Mouse (Mus musculus): ENCODE results near the gene Zmiz2. TPM values are rescaled to one million over a fixed set of nuclear protein-coding genes. Genes with fewer than 3 reads are reported as not detected.
"Not testable (repeated sequence)": the region's sequence is repeated elsewhere in the genome, so short reads cannot be mapped to it uniquely, and the experiment has no call there.

The Zmiz2 gene
- polyA plus RNA-seq, 1 experiment from 2014 or later, result 22.6 TPM

DNA sequence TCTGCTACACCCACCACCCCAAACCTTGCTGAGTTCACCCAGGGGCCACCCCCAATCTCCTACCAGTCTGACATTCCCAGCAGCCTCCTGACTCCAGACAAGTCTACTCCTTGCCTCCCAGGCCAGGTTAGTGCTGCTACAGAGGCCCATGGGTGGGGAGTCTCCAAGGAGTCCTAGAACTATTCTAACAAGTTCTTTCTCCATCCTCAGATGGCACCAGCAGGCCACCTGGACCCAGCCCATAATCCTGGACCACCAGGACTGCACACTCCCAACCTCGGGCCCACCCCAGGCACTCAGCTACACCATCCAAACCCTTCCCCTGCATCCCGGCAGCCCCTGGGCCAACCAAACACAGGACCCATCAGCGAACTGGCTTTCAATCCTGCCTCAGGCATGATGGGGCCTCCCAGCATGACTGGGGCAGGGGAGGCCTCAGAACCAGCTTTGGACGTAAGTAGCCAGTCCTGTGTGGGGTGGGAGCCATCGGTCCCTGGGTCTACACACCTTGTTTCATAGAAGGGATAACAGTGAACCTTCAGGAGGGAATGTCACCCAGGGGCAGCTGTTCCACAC is 15.0 kb downstream of the Zmiz2 start:
- H3K36me3 ChIP-seq, result peaks cover 75% of the 10 kb centered on the region
- peaks cover 9% of the 10 kb centered on the region for H3K4me1 ChIP-seq
- H3K4me3 ChIP-seq, result no peak overlapping the region
- H3K9ac ChIP-seq (replicated peaks), result no peak overlapping the region
- H3K9me3 ChIP-seq, result no peaks in the 10 kb centered on the region
- no peak overlapping the region for H3K27ac ChIP-seq (replicated peaks)
- no peak for ATAC-seq (ENCODE audit: low FRiP score, low read depth)
- H3K27me3 ChIP-seq, result no peaks in the 10 kb centered on the region
- H3K4me2 ChIP-seq (replicated peaks), result no peak overlapping the region
- WGBS, result 91% methylated on average over 5 of the region's 5 CpGs

DNA sequence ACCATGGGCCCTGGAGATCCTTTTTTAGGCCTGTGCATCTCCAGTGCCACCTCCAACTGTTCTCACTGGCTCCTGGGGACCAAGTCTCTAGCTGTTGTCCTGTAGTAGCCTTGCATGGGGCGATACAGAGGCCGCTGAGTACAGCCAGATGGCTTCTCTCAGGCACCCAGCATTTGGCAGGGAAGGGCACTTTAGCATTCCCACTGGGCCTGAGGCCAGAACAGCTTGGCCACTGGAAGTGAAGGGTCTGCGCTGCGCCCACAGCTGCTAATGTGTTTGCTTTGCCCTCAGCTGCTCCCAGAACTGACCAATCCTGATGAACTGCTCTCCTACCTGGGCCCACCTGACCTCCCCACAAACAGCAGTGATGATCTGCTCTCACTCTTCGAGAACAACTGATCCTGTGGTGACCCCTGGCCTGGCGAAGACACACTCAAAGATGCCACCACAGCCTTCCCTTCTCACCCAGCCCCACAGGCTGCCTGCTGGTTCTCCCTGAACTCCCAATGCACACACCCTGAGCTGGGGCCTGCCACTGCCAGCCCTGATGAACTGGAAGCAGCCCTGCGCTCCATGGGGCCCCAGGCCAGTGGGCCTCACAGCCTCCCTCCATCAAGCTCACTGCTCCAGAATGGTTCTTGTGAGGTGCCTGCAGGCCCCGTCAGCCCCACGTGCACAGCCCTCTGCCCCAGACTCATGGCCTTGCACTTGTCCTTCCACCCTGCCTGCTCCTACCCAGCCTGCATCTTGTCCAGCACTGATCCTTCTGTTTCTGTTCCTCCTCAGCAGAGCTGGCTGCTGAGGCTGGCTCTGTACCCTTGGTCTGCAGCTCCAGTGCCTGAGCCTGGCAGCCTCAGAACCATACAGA is 16.1 kb downstream of the Zmiz2 start:
- Histone ChIP-seq H3K27ac (replicated peaks) (peak overlapping the region; percentile 60; the same call in 1 of the 2 replicates), H3K4me3 (no peak overlapping the region), H3K4me2 (replicated peaks) (no peak overlapping the region), H3K36me3 (peaks cover 65% of the 10 kb centered on the region), H3K4me1 (peaks cover 9% of the 10 kb centered on the region), H3K9me3 (no peaks in the 10 kb centered on the region), H3K9ac (replicated peaks) (no peak overlapping the region), H3K27me3 (no peaks in the 10 kb centered on the region)
- WGBS, result 96% methylated on average over 9 of the region's 9 CpGs
- ATAC-seq (ENCODE audit: low FRiP score, low read depth), result no peak

DNA sequence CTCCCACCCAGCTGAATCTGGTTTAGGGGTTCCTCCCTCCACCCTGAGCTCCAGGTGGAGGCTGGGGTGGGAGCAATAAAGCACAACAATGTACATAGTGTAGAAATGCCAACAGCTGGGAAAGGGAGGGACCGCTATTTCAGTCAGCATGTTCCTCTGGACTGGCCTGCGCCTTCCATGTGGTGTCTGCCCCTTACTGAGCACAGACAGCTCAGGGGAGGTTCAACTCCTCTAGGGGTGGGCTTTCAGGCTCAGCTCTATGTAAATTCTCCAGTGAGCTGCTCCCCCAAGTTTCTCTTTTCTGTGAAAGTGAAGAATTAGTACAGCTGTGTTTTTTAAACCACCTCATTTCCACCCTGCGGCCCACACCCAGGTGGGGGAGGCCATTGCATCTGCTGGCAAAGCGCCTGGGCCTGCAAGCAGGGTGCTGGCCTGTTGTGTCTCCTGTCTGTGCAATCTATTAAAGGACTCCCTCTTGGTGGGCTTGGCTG is 16.8 kb downstream of the Zmiz2 start:
- H3K9me3 ChIP-seq, result no peaks in the 10 kb centered on the region
- WGBS, result 85% methylated on average over 4 of the region's 4 CpGs
- no peak for ATAC-seq (ENCODE audit: low FRiP score, low read depth)
- no peak overlapping the region for H3K4me2 ChIP-seq (replicated peaks)
- no peak overlapping the region for H3K9ac ChIP-seq (replicated peaks)
- H3K4me3 ChIP-seq, result no peak overlapping the region
- H3K4me1 ChIP-seq, result peaks cover 9% of the 10 kb centered on the region
- H3K36me3 ChIP-seq, result peaks cover 58% of the 10 kb centered on the region
- no peaks in the 10 kb centered on the region for H3K27me3 ChIP-seq
- peak overlapping the region; percentile 60 for H3K27ac ChIP-seq (replicated peaks)

DNA sequence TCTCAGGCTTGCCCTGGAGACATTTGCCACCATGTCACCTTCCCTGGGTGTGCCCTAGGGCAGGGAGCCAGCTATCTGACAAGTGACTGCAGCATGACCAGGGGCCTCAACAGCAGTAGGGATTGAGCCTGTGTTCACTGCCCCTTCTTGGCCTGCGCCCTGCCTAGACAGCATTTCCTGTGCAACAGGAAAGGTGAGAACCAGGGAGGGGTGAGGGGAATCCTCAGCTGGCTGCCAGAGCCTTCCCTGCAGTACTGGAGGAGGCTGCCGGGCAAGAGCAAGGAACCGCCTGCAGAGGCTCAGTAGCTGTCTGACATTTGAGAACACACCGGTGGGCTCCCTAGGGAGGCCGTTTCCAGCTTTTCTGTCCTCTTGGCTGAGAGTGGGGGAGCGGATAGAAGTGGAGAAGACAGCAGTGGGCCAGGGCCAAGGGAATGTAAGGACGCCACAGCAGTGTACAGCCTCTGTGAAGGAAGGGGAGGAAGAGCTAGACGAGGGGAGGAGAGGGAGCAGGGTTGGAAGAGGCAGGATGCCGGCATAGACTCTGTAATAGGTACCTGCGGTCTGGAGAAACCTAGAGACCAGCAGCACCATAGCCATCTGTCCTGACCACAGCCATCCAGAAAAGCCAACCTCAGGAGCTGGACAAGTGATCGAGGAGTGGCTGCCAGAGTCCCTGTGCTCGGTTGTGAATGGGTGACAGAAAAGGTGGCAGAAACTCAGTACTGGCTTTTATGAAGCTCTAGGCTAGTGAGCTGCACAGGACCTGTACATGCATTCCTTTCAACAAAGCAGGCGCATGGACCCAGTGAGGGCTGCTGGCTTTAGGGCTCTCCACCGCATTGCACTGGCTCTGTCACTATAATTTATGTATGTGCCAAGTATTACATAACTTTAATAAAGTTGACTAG is 17.6 kb downstream of the Zmiz2 start:
- Histone ChIP-seq H3K36me3 (peaks cover 50% of the 10 kb centered on the region), H3K27me3 (no peaks in the 10 kb centered on the region), H3K4me3 (no peak overlapping the region), H3K27ac (replicated peaks) (peak overlapping the region; percentile 60), H3K9me3 (no peaks in the 10 kb centered on the region), H3K4me2 (replicated peaks) (no peak overlapping the region), H3K9ac (replicated peaks) (peak overlapping the region; percentile 31), H3K4me1 (peaks cover 9% of the 10 kb centered on the region)
- 0 out of 2 replicates have a peak, but pooled peaks have one; percentile 5 for ATAC-seq (ENCODE audit: low FRiP score, low read depth)
- 51% methylated on average over 14 of the region's 14 CpGs for WGBS

DNA sequence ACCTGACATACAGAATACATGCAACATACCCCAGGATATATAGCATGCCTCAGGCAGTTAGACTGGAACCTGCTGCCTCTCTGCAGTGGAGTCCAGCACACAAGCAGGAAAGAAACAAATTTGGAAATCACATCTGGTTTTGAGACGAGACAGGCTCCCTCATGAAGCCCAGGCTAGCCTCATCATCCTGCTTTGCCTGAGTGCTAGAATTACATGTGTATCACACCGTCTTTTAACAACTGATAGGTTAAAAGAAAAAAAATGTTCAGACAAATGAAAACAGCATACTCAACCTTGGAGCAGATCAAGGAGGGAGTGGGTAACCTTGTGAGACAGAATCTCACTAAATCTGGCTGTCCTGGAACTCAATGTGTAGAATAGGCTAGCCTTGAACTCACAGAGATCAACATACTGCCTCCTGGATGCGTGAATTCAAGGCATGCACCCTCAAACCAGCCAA is 18.3 kb downstream of the Zmiz2 start:
- H3K4me3 ChIP-seq, result no peak overlapping the region
- no peak overlapping the region for H3K27ac ChIP-seq (replicated peaks)
- H3K4me1 ChIP-seq, result peaks cover 9% of the 10 kb centered on the region
- no peaks in the 10 kb centered on the region for H3K27me3 ChIP-seq
- ATAC-seq (ENCODE audit: low FRiP score, low read depth), result 0 out of 2 replicates have a peak, but pooled peaks have one; percentile 1
- H3K4me2 ChIP-seq (replicated peaks), result no peak overlapping the region
- H3K9ac ChIP-seq (replicated peaks), result no peak overlapping the region
- 83% methylated on average over 3 of the region's 3 CpGs for WGBS
- H3K9me3 ChIP-seq, result no peaks in the 10 kb centered on the region
- peaks cover 43% of the 10 kb centered on the region for H3K36me3 ChIP-seq

DNA sequence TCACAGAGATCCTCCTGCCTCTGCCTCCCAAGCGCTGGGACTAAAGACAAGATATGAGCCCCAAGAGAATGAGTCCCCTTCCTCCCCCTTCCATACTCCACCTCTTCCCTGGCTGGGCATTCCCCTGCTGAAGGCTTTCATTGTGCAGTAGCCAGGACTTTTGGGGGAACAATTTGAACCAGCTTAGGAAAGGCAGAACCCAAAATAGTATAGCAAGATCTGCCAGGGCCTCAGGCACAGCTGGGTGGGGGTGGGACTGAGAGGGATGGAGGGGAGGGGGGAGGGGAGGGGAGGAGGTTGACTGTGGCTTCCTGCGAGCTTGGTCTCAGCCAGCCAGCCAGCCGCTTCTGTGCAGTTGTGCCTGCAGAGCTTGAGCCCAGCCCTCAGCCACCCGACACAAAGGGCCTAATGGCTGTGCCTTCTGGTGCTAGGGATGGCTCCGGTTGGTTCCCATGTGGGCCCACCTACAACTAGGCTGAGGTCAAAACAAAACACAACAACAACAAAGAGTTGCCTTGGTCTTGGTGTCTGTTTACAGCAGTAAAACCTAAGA is 21.3 kb downstream of the Zmiz2 start:
- WGBS, result 56% methylated on average over 5 of the region's 5 CpGs
- Histone ChIP-seq H3K4me1 (peaks cover 13% of the 10 kb centered on the region), H3K4me2 (replicated peaks) (no peak overlapping the region), H3K9me3 (no peaks in the 10 kb centered on the region), H3K9ac (replicated peaks) (no peak overlapping the region), H3K27ac (replicated peaks) (no peak overlapping the region), H3K36me3 (peaks cover 13% of the 10 kb centered on the region), H3K27me3 (no peaks in the 10 kb centered on the region), H3K4me3 (no peak overlapping the region)
- ATAC-seq (ENCODE audit: low FRiP score, low read depth), result no peak

DNA sequence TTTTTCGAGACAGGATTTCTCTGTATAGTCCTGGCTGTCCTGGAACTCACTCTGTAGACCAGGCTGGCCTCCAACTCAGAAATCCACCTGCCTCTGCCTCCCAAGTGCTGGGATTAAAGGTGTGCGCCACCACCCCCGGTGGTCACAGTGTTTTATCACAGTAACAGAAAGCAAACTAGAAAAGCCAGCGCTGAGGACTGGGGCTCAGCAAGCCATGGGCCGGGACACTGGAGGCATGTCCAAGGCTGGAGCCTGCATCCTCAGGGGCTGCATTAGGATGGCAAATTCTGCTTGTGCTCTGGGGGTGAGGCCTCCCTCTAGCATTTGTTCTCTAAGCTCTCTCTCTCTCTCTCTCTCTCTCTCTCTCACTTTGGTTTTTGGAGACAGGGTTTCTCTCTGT is 21.9 kb downstream of the Zmiz2 start:
- H3K27ac ChIP-seq (replicated peaks); H3K27me3 ChIP-seq; H3K9ac ChIP-seq (replicated peaks); H3K36me3 ChIP-seq; H3K4me3 ChIP-seq; H3K4me2 ChIP-seq (replicated peaks); ATAC-seq (ENCODE audit: low FRiP score, low read depth); H3K9me3 ChIP-seq: not testable (repeated sequence)
- peaks cover 12% of the 10 kb centered on the region for H3K4me1 ChIP-seq
- 93% methylated on average over 5 of the region's 5 CpGs for WGBS

DNA sequence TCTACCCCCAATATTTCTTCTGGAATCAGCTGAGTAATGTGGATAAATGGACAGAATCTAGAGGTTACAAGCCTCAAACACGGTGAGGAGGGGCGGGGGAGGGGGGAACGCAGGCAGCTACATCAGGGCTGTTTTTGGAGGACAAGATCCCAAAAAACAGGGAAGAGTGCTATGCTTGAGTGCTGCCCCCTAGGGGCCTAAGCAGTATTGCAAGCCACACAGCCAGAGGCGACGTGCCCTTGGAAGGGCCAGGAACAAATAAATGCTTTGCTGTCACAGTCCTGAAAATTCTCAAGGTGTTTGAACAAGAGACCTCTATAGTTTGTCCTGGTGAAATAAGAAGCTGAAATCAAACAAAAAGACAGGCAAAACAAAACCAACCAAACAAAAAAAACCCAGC is 22.8 kb downstream of the Zmiz2 start:
- H3K27ac ChIP-seq (replicated peaks), result no peak overlapping the region
- no peaks in the 10 kb centered on the region for H3K36me3 ChIP-seq
- no peak overlapping the region for H3K4me2 ChIP-seq (replicated peaks)
- H3K9ac ChIP-seq (replicated peaks), result no peak overlapping the region
- no peaks in the 10 kb centered on the region for H3K9me3 ChIP-seq
- no peak overlapping the region for H3K4me3 ChIP-seq
- ATAC-seq (ENCODE audit: low FRiP score, low read depth), result no peak
- peaks cover 7% of the 10 kb centered on the region for H3K4me1 ChIP-seq
- no peaks in the 10 kb centered on the region for H3K27me3 ChIP-seq
- 7% methylated on average over 5 of the region's 5 CpGs for WGBS

DNA sequence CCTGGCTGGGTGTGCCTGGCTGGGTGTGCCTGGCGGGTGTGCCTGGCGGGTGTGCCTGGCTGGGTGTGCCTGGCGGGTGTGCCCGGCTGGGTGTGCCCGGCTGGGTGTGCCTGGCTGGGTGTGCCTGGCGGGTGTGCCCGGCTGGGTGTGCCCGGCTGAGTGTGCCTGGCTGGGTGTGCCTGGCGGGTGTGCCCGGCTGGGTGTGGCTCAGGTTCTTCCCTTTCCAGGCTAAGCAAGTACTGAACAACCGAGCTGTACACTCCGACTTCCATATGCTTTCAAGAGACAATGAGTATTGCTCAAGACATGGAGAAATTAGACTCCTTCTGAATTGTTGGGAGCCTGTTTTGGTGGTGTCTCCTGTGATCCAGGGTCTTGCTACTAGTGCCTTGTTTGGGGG is 24.4 kb downstream of the Zmiz2 start:
- ATAC-seq (ENCODE audit: low FRiP score, low read depth), result no peak
- 94% methylated on average over 11 of the region's 12 CpGs for WGBS
- no peak overlapping the region for H3K4me3 ChIP-seq
- H3K36me3 ChIP-seq, result peaks cover 5% of the 10 kb centered on the region
- no peaks in the 10 kb centered on the region for H3K9me3 ChIP-seq
- H3K27me3 ChIP-seq, result no peaks in the 10 kb centered on the region
- H3K9ac ChIP-seq (replicated peaks), result no peak overlapping the region
- peaks cover 19% of the 10 kb centered on the region for H3K4me1 ChIP-seq
- H3K4me2 ChIP-seq (replicated peaks), result no peak overlapping the region
- H3K27ac ChIP-seq (replicated peaks), result no peak overlapping the region

DNA sequence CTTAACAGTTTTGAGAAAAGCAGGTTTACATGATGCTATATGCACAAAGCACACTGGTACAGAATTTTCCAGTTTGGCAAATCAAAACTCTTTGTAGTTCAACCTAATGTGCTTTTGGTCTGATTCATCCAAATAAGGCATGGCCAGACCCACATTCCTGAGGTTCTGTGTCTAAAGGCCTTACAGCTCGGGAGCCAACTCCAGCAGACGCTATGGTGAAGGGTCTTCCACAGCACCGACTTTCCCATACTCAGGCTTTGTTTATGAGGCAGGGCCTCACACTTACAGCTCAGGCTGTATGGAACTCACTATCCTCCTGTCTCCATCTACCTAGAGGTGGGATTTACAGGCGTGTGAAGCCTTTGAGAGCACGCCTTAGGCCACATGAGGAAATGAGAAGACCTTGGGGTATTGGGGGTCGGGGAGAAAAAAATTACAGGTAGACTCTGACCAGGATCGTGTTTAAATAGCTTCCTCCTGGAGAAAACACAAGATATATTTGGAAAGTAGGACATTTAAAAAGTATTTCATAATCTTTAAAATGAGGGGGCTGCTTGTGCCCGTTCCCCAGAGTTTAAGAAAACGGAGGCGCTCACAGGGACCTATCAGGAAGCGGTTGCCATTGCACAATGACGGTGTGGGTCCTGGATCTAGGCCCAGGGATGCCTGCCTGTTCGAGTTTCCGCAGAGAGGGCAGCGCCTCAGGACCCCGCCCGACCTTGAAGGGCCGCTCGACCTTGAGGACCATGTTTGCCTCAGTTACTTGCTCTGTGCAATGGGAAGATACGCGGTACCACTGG is 26.1 kb downstream of the Zmiz2 start, which contains the start of gene Ppia:
Ppia (plus strand) TSS at position 693 of the 800 bp plus-strand sequence.
- peak within 1 kb of the TSS; percentile 95 for H3K27ac ChIP-seq (replicated peaks)
- H3K27me3 ChIP-seq, result no peaks in the 10 kb centered on the region
- peak within 1 kb of the TSS; percentile 81 for H3K4me2 ChIP-seq (replicated peaks)
- peak within 1 kb of the TSS; percentile 66 for H3K4me3 ChIP-seq
- H3K36me3 ChIP-seq, result peaks cover 20% of the 10 kb centered on the region
- ATAC-seq (ENCODE audit: low FRiP score, low read depth), result peak; percentile 55
- peaks cover 25% of the 10 kb centered on the region for H3K4me1 ChIP-seq
- H3K9ac ChIP-seq (replicated peaks), result peak within 1 kb of the TSS; percentile 87
- WGBS, result 12% methylated on average over 21 of the region's 21 CpGs
- H3K9me3 ChIP-seq, result no peaks in the 10 kb centered on the region

All from midbrain, embryonic 12.5 days (tissue).